Mouse (Mus musculus) small intestine, adult 2 months (tissue): ENCODE data around the gene Stom.

Experiments
- CTCF ChIP-seq: fragments of 200-500 bp; IDR thresholded peaks from 2 replicates; pipeline ENCODE4 v1.5.1; 2012; ENCODE audit warnings: low read depth, mild to moderate bottlenecking, control low read depth, inconsistent platforms, low read length, moderate library complexity, mixed read lengths; ENCODE audit not compliant: insufficient replicate concordance, insufficient read length; ENCODE audit errors: extremely low read depth
- POLR2A ChIP-seq: fragments of 200-500 bp; IDR thresholded peaks from 2 replicates; pipeline ENCODE4 v1.6.1; 2012; ENCODE audit warnings: low read depth, mild to moderate bottlenecking, control low read depth, inconsistent platforms, low read length, moderate library complexity

GRCm38 (mm10) chr2:35309906-35310493, 26.8 kb downstream of the Stom start:
- TF ChIP-seq CTCF (no peak), POLR2A (no peak)
